Comparison of ENCODE assay signal across 10 mouse cellular contexts in the genomic region with DNA sequence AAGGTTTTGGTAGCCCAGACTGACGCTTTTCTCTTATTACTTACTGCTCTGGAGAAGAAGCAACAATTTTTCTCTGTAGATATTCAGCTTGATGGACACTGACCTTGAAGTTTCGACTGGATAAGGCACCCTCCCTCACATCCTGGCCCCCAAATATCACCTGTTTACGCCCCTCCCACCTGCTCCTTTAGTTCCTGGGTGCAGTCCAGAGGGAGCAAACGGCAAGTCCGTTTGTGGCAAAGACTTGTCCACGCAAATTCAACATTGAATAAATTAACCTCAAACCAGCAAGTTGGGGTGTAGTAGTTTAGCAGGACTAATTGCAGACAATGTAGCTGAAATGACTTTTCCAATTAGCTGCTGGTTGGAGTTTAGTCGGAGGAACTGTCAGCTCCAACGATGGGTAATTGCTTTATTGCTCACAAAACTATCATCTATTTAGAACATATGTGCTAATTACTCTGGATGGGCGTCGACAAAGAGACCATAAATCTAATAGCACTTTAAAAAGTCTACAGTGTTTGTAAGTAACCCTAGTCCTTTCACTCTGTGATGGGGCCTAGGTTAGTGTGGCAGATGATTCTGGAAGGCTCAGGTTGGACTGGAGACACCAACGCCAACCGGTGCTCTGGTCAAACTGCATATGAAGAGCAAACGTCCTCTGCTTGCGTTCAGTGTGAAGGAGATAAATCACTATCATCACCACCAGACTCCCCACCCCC. TPM values are rescaled to one million over a fixed set of nuclear protein-coding genes. Genes with fewer than 3 reads are reported as not detected.
DNase-seq lines count a peak whose midpoint lies in the region; ATAC-seq and TF ChIP-seq lines count a peak whose summit lies in the region.
"Had no signal": no experiment of that assay in that cellular context is flagged by ENCODE, and none has a peak within 500 bp of the region (broad histone marks: within the 10 kb centered on the region; RNA-seq: fewer than 3 reads in every experiment).

No protein-coding gene starts in this region.

- H3K36me3 ChIP-seq in embryonic facial prominence, embryonic 14.5 days (ENCODE audit: control insufficient read depth, insufficient read depth, low read length): no peaks in the 10 kb centered on the region
- H3K36me3 ChIP-seq in hindbrain, postnatal 0 days (ENCODE audit: insufficient read depth, low read length): no peaks in the 10 kb centered on the region
- H3K36me3 ChIP-seq in kidney, embryonic 14.5 days (ENCODE audit: control insufficient read depth, insufficient read depth, low read length): no peaks in the 10 kb centered on the region
- H3K36me3 ChIP-seq in liver, embryonic 12.5 days: no peaks in the 10 kb centered on the region
- H3K36me3 ChIP-seq: liver, embryonic 13.5 days had no signal

- WGBS in embryonic facial prominence, embryonic 14.5 days: 30% methylated on average over 14 of the region's 14 CpGs
- WGBS in hindbrain, postnatal 0 days: 25% methylated on average over 14 of the region's 14 CpGs
- 20% methylated on average over 14 of the region's 14 CpGs for WGBS in kidney, embryonic 14.5 days
- 8% methylated on average over 14 of the region's 14 CpGs for WGBS in liver, embryonic 12.5 days (ENCODE audit: insufficient replicate concordance)

- H3K27ac ChIP-seq in embryonic facial prominence, embryonic 14.5 days (replicated peaks; ENCODE audit: low read depth, low read length): no peak overlapping the region
- peak overlapping the region; percentile 75; the same call in 1 of the 2 replicates for H3K27ac ChIP-seq in hindbrain, postnatal 0 days
- H3K27ac ChIP-seq in kidney, embryonic 14.5 days (ENCODE audit: low read depth, low read length): no peak overlapping the region
- no peak overlapping the region for H3K27ac ChIP-seq in liver, embryonic 12.5 days
- H3K27ac ChIP-seq: liver, embryonic 13.5 days had no signal

- no peak overlapping the region for H3K4me3 ChIP-seq in embryonic facial prominence, embryonic 14.5 days (ENCODE audit: low read depth, low read length)
- peak overlapping the region; percentile 42; the same call in 1 of the 2 replicates for H3K4me3 ChIP-seq in hindbrain, postnatal 0 days (ENCODE audit: low read length)
- H3K4me3 ChIP-seq in kidney, embryonic 14.5 days (ENCODE audit: low read length): no peak overlapping the region
- H3K4me3 ChIP-seq in liver, embryonic 12.5 days: no peak overlapping the region

- H3K4me2 ChIP-seq in embryonic facial prominence, embryonic 14.5 days (ENCODE audit: low read depth, low read length): peak overlapping the region; percentile 65
- H3K4me2 ChIP-seq in hindbrain, postnatal 0 days (ENCODE audit: low read depth, low read length): peak overlapping the region; percentile 94
- H3K4me2 ChIP-seq in kidney, embryonic 14.5 days (replicated peaks; ENCODE audit: low read depth, low read length): no peak overlapping the region
- no peak overlapping the region for H3K4me2 ChIP-seq in liver, embryonic 12.5 days

- H3K9me3 ChIP-seq in embryonic facial prominence, embryonic 14.5 days (ENCODE audit: control insufficient read depth, low read length): no peaks in the 10 kb centered on the region
- H3K9me3 ChIP-seq in hindbrain, postnatal 0 days (ENCODE audit: low read length): no peaks in the 10 kb centered on the region
- H3K9me3 ChIP-seq in kidney, embryonic 14.5 days (ENCODE audit: control insufficient read depth, low read length): no peaks in the 10 kb centered on the region
- no peaks in the 10 kb centered on the region for H3K9me3 ChIP-seq in liver, embryonic 12.5 days (replicated peaks)
- H3K9me3 ChIP-seq: liver, embryonic 13.5 days had no signal

- H3K27me3 ChIP-seq in embryonic facial prominence, embryonic 14.5 days (replicated peaks; ENCODE audit: control insufficient read depth, insufficient read depth, low read length): peaks cover 54% of the 10 kb centered on the region
- no peaks in the 10 kb centered on the region for H3K27me3 ChIP-seq in hindbrain, postnatal 0 days (ENCODE audit: insufficient read depth, low read length)
- H3K27me3 ChIP-seq in kidney, embryonic 14.5 days (ENCODE audit: control insufficient read depth, insufficient read depth, low read length): peaks cover 8% of the 10 kb centered on the region; the same call in 1 of the 2 replicates
- peaks cover 90% of the 10 kb centered on the region for H3K27me3 ChIP-seq in liver, embryonic 12.5 days (replicated peaks)

- 0 out of 2 replicates have a peak overlapping the region, but pooled peaks have one; percentile 51 for H3K9ac ChIP-seq in embryonic facial prominence, embryonic 14.5 days (ENCODE audit: low read depth, low read length)
- no peak overlapping the region for H3K9ac ChIP-seq in hindbrain, postnatal 0 days (replicated peaks; ENCODE audit: low read length)
- H3K9ac ChIP-seq in kidney, embryonic 14.5 days (ENCODE audit: low read depth, low read length): no peak overlapping the region
- no peak overlapping the region for H3K9ac ChIP-seq in liver, embryonic 12.5 days
- H3K9ac ChIP-seq: liver, embryonic 13.5 days had no signal

- TF ChIP-seq CTCF in hindbrain, postnatal 0 days (IDR thresholded peaks at IDR 0.05; ENCODE audit: low read depth): no peak

- no peak for ATAC-seq in embryonic facial prominence, embryonic 14.5 days (ENCODE audit: low read depth)
- ATAC-seq in hindbrain, postnatal 0 days: no peak
- ATAC-seq in kidney, embryonic 14.5 days (ENCODE audit: low FRiP score, low TSS enrichment): no peak
- no peak for ATAC-seq in liver, embryonic 12.5 days

- peak; percentile 15 to 19 for DNase-seq in layer of hippocampus, postnatal 14 days (ENCODE audit: low spot score in 2 of 2)
- DNase-seq in layer of hippocampus, adult 9-10 months (ENCODE audit: low spot score): no peak
- no peak for DNase-seq in embryonic facial prominence, embryonic 14.5 days (ENCODE audit: low spot score)
- peak; percentile 7 for DNase-seq in hindbrain, postnatal 0 days (ENCODE audit: low spot score)
- DNase-seq in retina, embryonic 14.5 days (ENCODE audit: low spot score): peak; percentile 45
- no peak for DNase-seq in thymus, adult 18-20 months
- DNase-seq: liver, embryonic 13.5 days; right cerebral cortex, postnatal 4 days had no signal

- H3K4me1 ChIP-seq in embryonic facial prominence, embryonic 14.5 days (ENCODE audit: control insufficient read depth, insufficient read depth, low read length): peaks cover 27% of the 10 kb centered on the region; the same call in 1 of the 2 replicates
- H3K4me1 ChIP-seq in hindbrain, postnatal 0 days (ENCODE audit: insufficient read depth, low read length): peaks cover 11% of the 10 kb centered on the region; the same call in 1 of the 2 replicates
- H3K4me1 ChIP-seq in kidney, embryonic 14.5 days (ENCODE audit: control insufficient read depth, insufficient read depth, low read length): peaks cover 28% of the 10 kb centered on the region; the same call in 1 of the 2 replicates
- no peaks in the 10 kb centered on the region for H3K4me1 ChIP-seq in liver, embryonic 12.5 days
- H3K4me1 ChIP-seq: liver, embryonic 13.5 days had no signal

RNA-seq across cellular contexts. Expression of gene Nr2f1, which starts 9.3 kb away (rescaled TPM):
- total RNA-seq in layer of hippocampus, postnatal 14 days (2021): 100 to 1,000 TPM; 100 to 110 TPM
- polyA plus RNA-seq in embryonic facial prominence, embryonic 14.5 days (2014; fragmentation: Nextera tagmentation; extraction: Ambion mirVana): 17.9 and 19.4 TPM in 2 replicates
- total RNA-seq in hindbrain, postnatal 0 days (2014; rRNA removed): 220 and 254 TPM in 2 replicates
- 49.8 and 51.2 TPM in 2 replicates for polyA plus RNA-seq in hindbrain, postnatal 0 days (2015; fragmentation: Nextera tagmentation; extraction: Ambion mirVana)
- 26.8 and 36.9 TPM in 2 replicates for polyA plus RNA-seq in kidney, embryonic 14.5 days (2014; fragmentation: Nextera tagmentation; extraction: Ambion mirVana)
- 1.5 and 1.7 TPM in 2 replicates for polyA plus RNA-seq in liver, embryonic 12.5 days (2016; fragmentation: Nextera tagmentation; extraction: Ambion mirVana)

Comparison
In these comparisons a context has a peak if more than half of its experiments do, and no peak if none do; other contexts are left out.
1. DNase-seq: peak in layer of hippocampus, postnatal 14 days (2 of 2), hindbrain, postnatal 0 days (single experiment) and retina, embryonic 14.5 days (single experiment); none in layer of hippocampus, adult 9-10 months (single experiment), embryonic facial prominence, embryonic 14.5 days (single experiment) and thymus, adult 18-20 months (0 of 2).
2. H3K4me2 ChIP-seq: peak in embryonic facial prominence, embryonic 14.5 days (single experiment) and hindbrain, postnatal 0 days (single experiment); none in kidney, embryonic 14.5 days (single experiment) and liver, embryonic 12.5 days (single experiment).